Mouse (Mus musculus) lung, postnatal 14 days (tissue): Measurements from ENCODE around the gene Gopc.
"Not testable (repeated sequence)": the region's sequence is repeated elsewhere in the genome, so short reads cannot be mapped to it uniquely, and the experiment has no call there.

ENCODE experiments used
- DNase-seq: peaks from one replicate; pipeline ENCODE4 v3.0.0; 2021

Gene Gopc

DNA sequence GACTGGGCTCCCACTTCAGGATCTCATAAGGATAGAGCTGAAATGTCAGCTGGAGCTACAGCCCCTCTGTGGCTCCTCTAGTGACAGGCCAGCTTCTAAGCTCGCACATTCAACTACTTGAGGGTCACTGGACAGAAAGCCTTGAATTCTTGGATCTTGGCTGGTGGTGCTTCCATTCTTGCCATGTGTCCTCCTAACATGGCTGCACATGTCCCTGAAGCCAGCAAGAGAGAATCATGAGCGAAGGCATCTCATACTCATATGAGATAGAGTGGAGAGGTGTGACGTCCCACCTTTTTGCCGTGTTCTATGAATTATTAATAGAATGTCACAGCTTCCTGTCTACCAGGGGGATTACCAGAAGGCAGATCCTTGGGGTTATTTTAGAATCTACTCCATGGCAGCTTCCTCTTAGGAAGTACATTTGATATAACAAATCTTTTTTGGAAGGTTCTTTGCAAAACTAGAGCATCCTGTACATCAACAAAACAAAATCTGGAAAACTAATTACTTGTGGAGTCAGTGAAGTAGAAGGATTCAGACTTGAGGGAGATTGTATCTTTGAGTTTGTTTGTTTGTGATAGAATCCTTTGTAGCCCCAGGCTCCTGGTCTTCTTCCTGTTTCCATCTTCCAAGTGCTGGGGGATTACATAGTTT is 87.9 kb downstream of the Gopc start:
- no peak for DNase-seq

DNA sequence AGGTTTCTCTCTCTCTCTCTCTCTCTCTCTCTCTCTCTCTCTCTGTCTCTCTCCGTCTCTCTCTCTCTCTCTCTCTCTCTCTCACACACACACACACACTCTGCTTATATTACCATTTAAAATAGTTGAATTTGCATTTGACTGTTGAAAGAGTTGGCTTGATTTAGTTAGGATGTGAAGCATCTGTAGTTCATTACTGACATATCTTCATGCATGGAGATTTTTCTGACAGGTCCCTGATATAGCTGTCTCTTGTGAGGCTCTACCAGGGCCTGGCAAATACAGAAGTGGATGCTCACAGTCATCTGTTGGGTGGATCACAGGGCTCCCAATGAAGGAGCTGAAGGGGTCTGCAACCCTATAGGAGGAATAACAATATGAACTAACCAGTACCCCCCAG is 89.5 kb downstream of the Gopc start:
- not testable (repeated sequence) for DNase-seq

DNA sequence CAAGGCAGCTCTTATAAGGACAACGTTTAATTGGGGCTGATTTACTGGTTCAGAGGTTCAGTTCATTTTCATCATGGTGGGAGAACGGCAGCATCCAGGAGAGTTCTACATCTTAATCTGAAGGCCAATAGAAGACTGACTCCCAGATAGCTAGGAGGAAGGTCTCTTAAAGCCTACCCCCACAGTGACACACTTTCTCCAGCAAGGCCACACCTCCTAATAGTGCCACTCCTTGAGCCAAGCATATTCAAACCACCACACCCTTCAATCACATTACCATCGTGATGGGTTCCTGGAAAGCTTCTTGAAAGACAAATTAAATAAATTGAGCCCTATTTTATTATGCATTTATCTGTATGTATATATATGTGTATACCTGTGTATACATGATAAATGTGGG is 92.7 kb downstream of the Gopc start:
- DNase-seq: no peak

DNA sequence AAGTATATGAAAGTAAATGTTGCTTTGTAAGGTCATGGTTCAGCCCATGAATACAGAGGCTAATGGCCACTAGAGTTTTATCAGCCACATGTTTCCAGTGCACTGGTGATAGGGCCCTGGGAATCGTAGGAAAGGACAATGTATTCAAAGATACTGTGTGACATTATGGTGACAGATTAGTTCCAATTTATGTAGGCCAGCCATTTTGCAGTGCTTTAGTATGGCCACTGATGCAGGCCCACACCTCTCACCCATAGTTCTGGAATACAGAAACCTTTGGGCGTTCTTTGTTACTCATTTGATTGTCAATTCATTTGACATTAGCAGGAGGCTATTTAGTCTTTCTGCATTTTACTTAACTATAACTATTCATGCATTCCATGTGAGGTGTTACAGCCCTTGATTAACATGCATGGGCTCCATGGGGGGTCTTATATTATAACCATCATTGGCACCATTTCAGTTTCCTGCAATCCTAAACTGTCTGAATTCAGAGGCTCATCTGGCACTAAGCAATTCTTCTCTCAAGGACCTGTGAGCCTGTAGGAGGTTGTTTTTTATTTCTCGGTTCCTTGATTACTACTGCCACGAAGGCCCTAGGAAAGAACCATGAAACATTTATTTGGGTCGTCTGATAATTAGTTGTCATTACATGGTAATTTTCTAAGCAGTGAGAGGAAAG is 93.9 kb downstream of the Gopc start:
- DNase-seq: no peak
